Mouse (Mus musculus): ENCODE results near the gene Phykpl. TPM values are rescaled to one million over a fixed set of nuclear protein-coding genes. Genes with fewer than 3 reads are reported as not detected.

Gene Phykpl
- polyA plus RNA-seq, 1 experiment from 2014 or later: 16.1 TPM

DNA sequence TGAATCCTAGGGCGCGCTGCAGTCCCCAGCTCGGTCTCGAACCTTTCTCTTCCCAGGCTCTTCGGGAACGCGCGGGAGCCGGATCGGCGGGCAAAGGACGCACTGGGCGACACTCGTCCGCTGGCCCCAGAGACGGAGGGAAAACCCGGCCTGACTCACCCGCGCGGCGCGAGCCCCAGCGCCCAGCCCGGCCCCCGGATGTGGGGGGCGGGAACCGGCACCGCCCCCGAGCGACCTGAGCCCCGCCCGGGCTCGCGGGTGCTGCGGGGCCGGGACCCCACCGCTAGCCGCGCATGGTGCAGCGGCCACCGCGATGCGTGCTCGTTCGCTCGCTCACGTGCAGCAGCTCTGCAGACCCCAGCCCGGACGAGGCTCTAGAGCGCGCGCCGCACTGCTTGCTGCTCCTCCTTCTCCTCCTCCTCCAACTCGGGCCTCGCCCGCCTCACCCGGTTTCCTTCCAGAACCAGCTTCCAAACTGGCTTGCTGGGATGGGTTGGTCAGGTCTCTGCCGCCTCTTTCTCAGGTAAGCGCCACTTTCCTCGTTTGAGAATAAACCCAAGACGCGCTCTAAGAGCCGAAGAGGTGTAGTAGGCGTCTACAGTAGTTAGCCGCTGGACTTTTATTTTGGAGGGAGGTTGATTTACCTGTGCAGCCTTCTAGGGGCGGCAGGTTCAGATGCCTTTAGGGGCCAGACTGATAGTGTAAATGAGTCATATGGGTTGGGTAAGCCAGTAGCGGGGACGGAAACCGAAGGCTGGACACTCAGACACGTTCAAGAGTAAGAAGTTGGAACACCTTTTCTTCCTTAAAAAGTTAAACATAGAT, 66.3 kb downstream of the Phykpl start, which contains the start of the genes N4bp3 and D930048N14Rik:
N4bp3 (minus strand) TSS at position 152 of the 825 bp plus-strand sequence.
D930048N14Rik (plus strand) TSS at position 264 of the 825 bp plus-strand sequence.
- Histone ChIP-seq H3K9ac (ENCODE audit: low read length) (peak within 1 kb of the TSS; percentile 86), H3K36me3 (ENCODE audit: control insufficient read depth, insufficient read depth, low read length) (no peaks in the 10 kb centered on the region; the same call in 1 of the 2 replicates), H3K9me3 (ENCODE audit: control insufficient read depth, low read length) (no peaks in the 10 kb centered on the region), H3K27ac (replicated peaks in 1 of 2; ENCODE audit: control insufficient read depth in 1 of 2, insufficient read depth in 1 of 2, low read depth in 2 of 2, low read length in 2 of 2) (peak within 1 kb of the TSS in 1 of 2 experiments; percentile 59; a peak in 2 of 4 replicates), H3K27me3 (ENCODE audit: control insufficient read depth, insufficient read depth, low read length) (no peaks in the 10 kb centered on the region), H3K4me2 (ENCODE audit: low read length) (peak within 1 kb of the TSS; percentile 98), H3K4me1 (ENCODE audit: control insufficient read depth in 2 of 2, insufficient read depth in 2 of 2, low read length in 2 of 2) (peaks cover 21 to 25% of the 10 kb centered on the region in 2 experiments), H3K4me3 (ENCODE audit: control insufficient read depth in 1 of 2, insufficient read depth in 1 of 2, low read depth in 1 of 2, low read length in 2 of 2) (peak within 1 kb of the TSS; percentile 59 to 72)
- ATAC-seq (ENCODE audit: insufficient number of reproducible peaks, insufficient read depth, low FRiP score, low read depth): peak; percentile 57
- 2% methylated on average over 67 of the region's 70 CpGs for WGBS

DNA sequence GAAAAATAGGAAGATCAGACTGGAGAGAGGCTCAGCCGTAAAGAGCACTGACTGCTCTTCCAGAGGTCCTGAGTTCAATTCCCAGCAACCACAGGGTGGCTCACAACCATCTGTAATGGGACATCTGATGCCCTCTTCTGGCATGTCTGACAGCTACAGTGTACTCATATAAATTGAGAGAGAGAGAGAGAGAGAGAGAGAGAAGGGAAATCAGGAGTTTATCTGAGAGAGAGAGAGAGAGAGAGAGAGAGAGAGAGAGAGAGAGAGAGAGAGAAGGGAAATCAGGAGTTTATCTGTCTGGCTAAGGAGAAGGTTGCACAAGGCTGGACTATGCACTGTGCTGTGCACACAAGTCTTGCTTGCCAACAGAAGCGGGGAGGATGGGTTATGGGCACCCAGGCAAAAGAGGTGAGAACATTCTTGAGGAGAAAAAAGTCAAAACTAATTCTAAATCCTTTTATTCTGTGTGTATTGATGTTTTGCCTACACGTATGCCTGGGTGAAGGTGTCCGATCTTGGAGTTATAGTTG, 68.4 kb downstream of the Phykpl start:
- Histone ChIP-seq H3K4me3 (ENCODE audit: control insufficient read depth in 1 of 2, insufficient read depth in 1 of 2, low read depth in 1 of 2, low read length in 2 of 2) (no peak overlapping the region), H3K4me2 (ENCODE audit: low read length) (no peak overlapping the region), H3K9me3 (ENCODE audit: control insufficient read depth, low read length) (no peaks in the 10 kb centered on the region), H3K27ac (replicated peaks in 1 of 2; ENCODE audit: control insufficient read depth in 1 of 2, insufficient read depth in 1 of 2, low read depth in 2 of 2, low read length in 2 of 2) (no peak overlapping the region), H3K9ac (ENCODE audit: low read length) (no peak overlapping the region), H3K36me3 (ENCODE audit: control insufficient read depth, insufficient read depth, low read length) (no peaks in the 10 kb centered on the region), H3K4me1 (ENCODE audit: control insufficient read depth in 2 of 2, insufficient read depth in 2 of 2, low read length in 2 of 2) (peaks cover 21 to 22% of the 10 kb centered on the region in 2 experiments), H3K27me3 (ENCODE audit: control insufficient read depth, insufficient read depth, low read length) (no peaks in the 10 kb centered on the region)
- WGBS: 97% methylated on average over 4 of the region's 4 CpGs
- no peak for ATAC-seq (ENCODE audit: insufficient number of reproducible peaks, insufficient read depth, low FRiP score, low read depth)

DNA sequence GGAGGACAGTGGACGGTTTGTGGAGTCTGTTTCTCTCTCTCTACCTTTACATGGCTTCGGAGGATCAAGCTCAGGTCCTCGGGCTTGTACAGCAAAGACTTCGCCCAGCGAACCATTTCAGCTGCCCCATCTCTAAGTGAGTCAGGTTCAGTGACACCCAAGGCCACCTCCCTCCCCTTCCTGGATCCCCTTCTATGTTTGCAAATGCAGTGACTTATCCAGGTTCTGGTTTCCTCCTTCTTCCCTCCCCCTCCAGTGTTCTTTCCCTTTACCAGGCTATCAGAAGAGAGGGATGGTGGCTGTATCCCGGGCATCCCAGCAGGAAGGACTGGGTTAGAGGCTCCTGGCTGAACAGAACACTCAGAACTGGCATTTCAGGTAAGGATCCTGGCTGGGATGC, 69.2 kb downstream of the Phykpl start:
- WGBS: 83% methylated on average over 6 of the region's 6 CpGs
- Histone ChIP-seq H3K4me1 (ENCODE audit: control insufficient read depth in 2 of 2, insufficient read depth in 2 of 2, low read length in 2 of 2) (peaks cover 18 to 19% of the 10 kb centered on the region in 2 experiments), H3K27me3 (ENCODE audit: control insufficient read depth, insufficient read depth, low read length) (no peaks in the 10 kb centered on the region)

More for the DNA sequence above, 69.2 kb downstream of the Phykpl start:
- no peaks in the 10 kb centered on the region for H3K9me3 ChIP-seq (ENCODE audit: control insufficient read depth, low read length)
- no peaks in the 10 kb centered on the region for H3K36me3 ChIP-seq (ENCODE audit: control insufficient read depth, insufficient read depth, low read length)
- no peak for ATAC-seq (ENCODE audit: insufficient number of reproducible peaks, insufficient read depth, low FRiP score, low read depth)
- no peak overlapping the region for H3K4me3 ChIP-seq (ENCODE audit: control insufficient read depth in 1 of 2, insufficient read depth in 1 of 2, low read depth in 1 of 2, low read length in 2 of 2)
- H3K9ac ChIP-seq (ENCODE audit: low read length): no peak overlapping the region
- H3K27ac ChIP-seq (replicated peaks in 1 of 2; ENCODE audit: control insufficient read depth in 1 of 2, insufficient read depth in 1 of 2, low read depth in 2 of 2, low read length in 2 of 2): no peak overlapping the region
- H3K4me2 ChIP-seq (ENCODE audit: low read length): no peak overlapping the region

Other genes starting within 250 kb of the Phykpl start
- gene Hnrnpab, start 22.1 kb downstream of the Phykpl start, polyA plus RNA-seq (2014; fragmentation: Nextera tagmentation; extraction: Ambion mirVana): 350 and 369 TPM in 2 replicates
- gene Nhp2, start 35.0 kb downstream of the Phykpl start, polyA plus RNA-seq (2014; fragmentation: Nextera tagmentation; extraction: Ambion mirVana): 87.9 and 89.9 TPM in 2 replicates
- 32.1 and 34.3 TPM in 2 replicates for gene Rmnd5b, start 51.1 kb downstream of the Phykpl start, polyA plus RNA-seq (2014; fragmentation: Nextera tagmentation; extraction: Ambion mirVana)
- gene N4bp3, start 66.1 kb downstream of the Phykpl start, polyA plus RNA-seq (2014; fragmentation: Nextera tagmentation; extraction: Ambion mirVana): 10.7 and 12.9 TPM in 2 replicates
- 0.94 and 1.2 TPM in 2 replicates for gene D930048N14Rik, start 66.2 kb downstream of the Phykpl start, polyA plus RNA-seq (2014; fragmentation: Nextera tagmentation; extraction: Ambion mirVana)
- gene 0610009B22Rik, start 104.1 kb downstream of the Phykpl start, polyA plus RNA-seq (2014; fragmentation: Nextera tagmentation; extraction: Ambion mirVana): 62.8 and 68.2 TPM in 2 replicates
- 12.0 and 12.3 TPM in 2 replicates for gene Sec24a, start 178.9 kb downstream of the Phykpl start, polyA plus RNA-seq (2014; fragmentation: Nextera tagmentation; extraction: Ambion mirVana)
- gene Sar1b, start 178.9 kb downstream of the Phykpl start, polyA plus RNA-seq (2014; fragmentation: Nextera tagmentation; extraction: Ambion mirVana): 140 and 148 TPM in 2 replicates